Mouse (Mus musculus) MEL (cell line): ENCODE measurements around the gene Mtcl1. TPM values are rescaled to one million over a fixed set of nuclear protein-coding genes. Genes with fewer than 3 reads are reported as not detected.

Source experiments
- DNase-seq: peaks from one replicate; pipeline ENCODE4 v3.0.0; 2011; ENCODE audit warnings: low read depth, low spot score
- H3K27ac ChIP-seq: 2 replicates; pipeline ENCODE4 v1.5.1; 2012; ENCODE audit warnings: low read depth, mild to moderate bottlenecking, control low read depth, low read length, moderate library complexity; ENCODE audit not compliant: control insufficient read depth
- H3K27me3 ChIP-seq, 2 experiments: fragments of 150-350 bp in 1 of 2; sonication (generic) in 1 of 2; 2 replicates each; pipeline ENCODE4 v1.6.1; 2012; ENCODE audit warnings: low read length in 2 of 2, mild to moderate bottlenecking in 2 of 2, improper control_type of control experiment in 1 of 2, moderate library complexity in 1 of 2; ENCODE audit not compliant: insufficient read depth in 2 of 2, control insufficient read depth in 1 of 2
- H3K36me3 ChIP-seq, 2 experiments: 2 replicates each; pipeline ENCODE4 v1.6.1; 2012 to 2014; ENCODE audit warnings: low read length in 2 of 2, improper control_type of control experiment in 1 of 2, inconsistent platforms in 1 of 2, mild to moderate bottlenecking in 1 of 2; ENCODE audit not compliant: insufficient read depth in 2 of 2, control insufficient read depth in 1 of 2
- H3K4me1 ChIP-seq, 2 experiments: fragments of 150-350 bp in 1 of 2; sonication (generic) in 1 of 2; 2 replicates each; pipeline ENCODE4 v1.6.1; 2012; ENCODE audit warnings: low read length in 2 of 2, improper control_type of control experiment in 1 of 2, mild to moderate bottlenecking in 1 of 2; ENCODE audit not compliant: insufficient read depth in 2 of 2, control insufficient read depth in 1 of 2
- H3K4me3 ChIP-seq, 2 experiments: fragments of 150-350 bp in 1 of 2; sonication (generic) in 1 of 2; 2 replicates each; pipeline ENCODE4 v1.5.1; 2012; ENCODE audit warnings: low read depth in 2 of 2, low read length in 2 of 2, mild to moderate bottlenecking in 2 of 2, moderate library complexity in 2 of 2, control low read depth in 1 of 2, improper control_type of control experiment in 1 of 2; ENCODE audit not compliant: control insufficient read depth in 1 of 2, insufficient read depth in 1 of 2
- H3K79me2 ChIP-seq: 2 replicates; pipeline ENCODE4 v1.6.1; 2012; ENCODE audit warnings: mild to moderate bottlenecking, low read length, moderate library complexity; ENCODE audit not compliant: control insufficient read depth, poor library complexity, insufficient read depth
- H3K9ac ChIP-seq: 2 replicates; pipeline ENCODE4 v1.6.1; 2012; ENCODE audit warnings: low read depth, mild to moderate bottlenecking, control low read depth, low read length, moderate library complexity; ENCODE audit not compliant: control insufficient read depth, poor library complexity, severe bottlenecking
- H3K9me3 ChIP-seq: fragments of 150-350 bp; sonication (generic); replicated peaks from 2 replicates; pipeline ENCODE4 v1.6.1; 2012; ENCODE audit warnings: mild to moderate bottlenecking, low read length, improper control_type of control experiment, moderate library complexity; ENCODE audit not compliant: insufficient read depth
- BHLHE40 ChIP-seq: IDR thresholded peaks from 2 replicates; pipeline ENCODE4 v1.6.1; 2012; ENCODE audit warnings: low read depth, mild to moderate bottlenecking, inconsistent platforms, low read length, improper control_type of control experiment, borderline replicate concordance
- CHD2 ChIP-seq: IDR thresholded peaks from 2 replicates; pipeline ENCODE4 v1.6.1; 2011; ENCODE audit warnings: low read length, improper control_type of control experiment
- CTCF ChIP-seq, 3 experiments: IDR thresholded peaks in 2 of 3; conservative IDR thresholded peaks in 1 of 3; 2 replicates each; pipeline ENCODE4 v1.5.1; 2011 to 2012; ENCODE audit warnings: low read length in 3 of 3, low read depth in 2 of 3, mild to moderate bottlenecking in 2 of 3, improper control_type of control experiment in 1 of 3, inconsistent platforms in 1 of 3, mixed read lengths in 1 of 3, moderate library complexity in 1 of 3; ENCODE audit not compliant: control insufficient read depth in 1 of 3, insufficient read depth in 1 of 3, poor library complexity in 1 of 3, severe bottlenecking in 1 of 3
- EP300 ChIP-seq, 2 experiments: IDR thresholded peaks; 2 replicates each; pipeline ENCODE4 v1.6.1; 2011; ENCODE audit warnings: improper control_type of control experiment in 2 of 2, low read length in 2 of 2, low read depth in 1 of 2, mild to moderate bottlenecking in 1 of 2
- ETS1 ChIP-seq: IDR thresholded peaks from 2 replicates; pipeline ENCODE4 v1.6.1; 2012; ENCODE audit warnings: low read depth, mild to moderate bottlenecking, inconsistent platforms, low read length, improper control_type of control experiment, moderate library complexity
- GABPA ChIP-seq: IDR thresholded peaks from 2 replicates; pipeline ENCODE4 v1.6.1; 2012; ENCODE audit warnings: low read depth, mild to moderate bottlenecking, inconsistent platforms, low read length, improper control_type of control experiment, moderate library complexity
- JUND ChIP-seq: IDR thresholded peaks from 2 replicates; pipeline ENCODE4 v1.6.1; 2011; ENCODE audit warnings: low read depth, mild to moderate bottlenecking, improper control_type of control experiment, low read length
- MAFK ChIP-seq: IDR thresholded peaks from 2 replicates; pipeline ENCODE4 v1.6.1; 2011; ENCODE audit warnings: low read depth, mild to moderate bottlenecking, low read length, improper control_type of control experiment, borderline replicate concordance
- MAX ChIP-seq: IDR thresholded peaks from 2 replicates; pipeline ENCODE4 v1.6.1; 2011; ENCODE audit warnings: low read length, improper control_type of control experiment
- MAZ ChIP-seq: IDR thresholded peaks from 2 replicates; pipeline ENCODE4 v1.6.1; 2012; ENCODE audit warnings: low read depth, mild to moderate bottlenecking, inconsistent platforms, low read length, improper control_type of control experiment
- MXI1 ChIP-seq: IDR thresholded peaks from 2 replicates; pipeline ENCODE4 v1.6.1; 2011; ENCODE audit warnings: mild to moderate bottlenecking, low read depth, low read length, improper control_type of control experiment
- MYB ChIP-seq: IDR thresholded peaks from 2 replicates; pipeline ENCODE4 v1.6.1; 2011; ENCODE audit warnings: mild to moderate bottlenecking, low read depth, low read length, improper control_type of control experiment
- MYC ChIP-seq: IDR thresholded peaks from 2 replicates; pipeline ENCODE4 v1.6.1; 2011; ENCODE audit warnings: low read depth, mild to moderate bottlenecking, low read length, improper control_type of control experiment, moderate library complexity
- NELFE ChIP-seq: IDR thresholded peaks from 2 replicates; pipeline ENCODE4 v1.6.1; 2011; ENCODE audit warnings: low read depth, low read length, improper control_type of control experiment
- NRF1 ChIP-seq: IDR thresholded peaks from 2 replicates; pipeline ENCODE4 v1.6.1; 2014; ENCODE audit warnings: low read depth, mild to moderate bottlenecking, inconsistent platforms, low read length, improper control_type of control experiment, moderate library complexity; ENCODE audit not compliant: poor library complexity, insufficient read depth, severe bottlenecking
- POLR2A ChIP-seq, 2 experiments: IDR thresholded peaks; 2 replicates each; pipeline ENCODE4 v1.6.1; 2011 to 2012; ENCODE audit warnings: low read length in 2 of 2, mild to moderate bottlenecking in 2 of 2, control low read depth in 1 of 2, improper control_type of control experiment in 1 of 2, low read depth in 1 of 2, moderate library complexity in 1 of 2; ENCODE audit not compliant: control insufficient read depth in 1 of 2, insufficient read depth in 1 of 2, poor library complexity in 1 of 2
- POLR2AphosphoS2 ChIP-seq: IDR thresholded peaks from 2 replicates; pipeline ENCODE4 v1.6.1; 2011; ENCODE audit warnings: low read length, improper control_type of control experiment
- RAD21 ChIP-seq: IDR thresholded peaks from 2 replicates; pipeline ENCODE4 v1.6.1; 2011; ENCODE audit warnings: mild to moderate bottlenecking, low read depth, low read length, improper control_type of control experiment
- RCOR1 ChIP-seq: IDR thresholded peaks from 2 replicates; pipeline ENCODE4 v1.6.1; 2012; ENCODE audit warnings: low read depth, mild to moderate bottlenecking, inconsistent platforms, low read length, improper control_type of control experiment
- TBP ChIP-seq: IDR thresholded peaks from 2 replicates; pipeline ENCODE4 v1.8.0; 2011; ENCODE audit warnings: low read depth, low read length, improper control_type of control experiment
- TCF12 ChIP-seq: IDR thresholded peaks from 2 replicates; pipeline ENCODE4 v1.6.1; 2014; ENCODE audit warnings: low read depth, mild to moderate bottlenecking, inconsistent platforms, low read length, improper control_type of control experiment, moderate library complexity
- UBTF ChIP-seq: IDR thresholded peaks from 2 replicates; pipeline ENCODE4 v1.6.1; 2012; ENCODE audit warnings: low read depth, mild to moderate bottlenecking, inconsistent platforms, low read length, improper control_type of control experiment, moderate library complexity, borderline replicate concordance; ENCODE audit not compliant: insufficient read depth
- USF2 ChIP-seq, 2 experiments: IDR thresholded peaks; 2 replicates each; pipeline ENCODE4 v1.6.1; 2011 to 2012; ENCODE audit warnings: improper control_type of control experiment in 2 of 2, low read length in 2 of 2, borderline replicate concordance in 1 of 2, inconsistent platforms in 1 of 2, low read depth in 1 of 2, mild to moderate bottlenecking in 1 of 2; ENCODE audit not compliant: insufficient read depth in 1 of 2
- ZMIZ1 ChIP-seq: IDR thresholded peaks from 2 replicates; pipeline ENCODE4 v1.6.1; 2012; ENCODE audit warnings: low read depth, mild to moderate bottlenecking, inconsistent platforms, low read length, improper control_type of control experiment, moderate library complexity
- ZNF384 ChIP-seq: IDR thresholded peaks from 2 replicates; pipeline ENCODE4 v1.6.1; 2012; ENCODE audit warnings: low read depth, mild to moderate bottlenecking, inconsistent platforms, low read length, improper control_type of control experiment
- polyA plus RNA-seq, 2 experiments: library from polyadenylated mRNA; stranded (reverse) in 1 of 2; unstranded in 1 of 2; fragments of >175 nt in 1 of 2; fragments of >200 nt in 1 of 2; gene quantifications; 2 replicates each; pipeline versions ENCODE4 v1.2.1 to v1.2.4; 2012; ENCODE audit warnings: low replicate concordance in 2 of 2, low read depth in 1 of 2; ENCODE audit not compliant: insufficient read length in 2 of 2, insufficient read depth in 1 of 2, missing spikeins in 1 of 2
- total RNA-seq: library from RNA; depleted of rRNA; stranded (reverse); fragments of 300-350 nt; gene quantifications from 2 replicates; pipeline ENCODE4 v1.2.3, GENCODE M21; 2012

The Mtcl1 gene
- total and polyA plus RNA-seq, 3 experiments = not detected

DNA sequence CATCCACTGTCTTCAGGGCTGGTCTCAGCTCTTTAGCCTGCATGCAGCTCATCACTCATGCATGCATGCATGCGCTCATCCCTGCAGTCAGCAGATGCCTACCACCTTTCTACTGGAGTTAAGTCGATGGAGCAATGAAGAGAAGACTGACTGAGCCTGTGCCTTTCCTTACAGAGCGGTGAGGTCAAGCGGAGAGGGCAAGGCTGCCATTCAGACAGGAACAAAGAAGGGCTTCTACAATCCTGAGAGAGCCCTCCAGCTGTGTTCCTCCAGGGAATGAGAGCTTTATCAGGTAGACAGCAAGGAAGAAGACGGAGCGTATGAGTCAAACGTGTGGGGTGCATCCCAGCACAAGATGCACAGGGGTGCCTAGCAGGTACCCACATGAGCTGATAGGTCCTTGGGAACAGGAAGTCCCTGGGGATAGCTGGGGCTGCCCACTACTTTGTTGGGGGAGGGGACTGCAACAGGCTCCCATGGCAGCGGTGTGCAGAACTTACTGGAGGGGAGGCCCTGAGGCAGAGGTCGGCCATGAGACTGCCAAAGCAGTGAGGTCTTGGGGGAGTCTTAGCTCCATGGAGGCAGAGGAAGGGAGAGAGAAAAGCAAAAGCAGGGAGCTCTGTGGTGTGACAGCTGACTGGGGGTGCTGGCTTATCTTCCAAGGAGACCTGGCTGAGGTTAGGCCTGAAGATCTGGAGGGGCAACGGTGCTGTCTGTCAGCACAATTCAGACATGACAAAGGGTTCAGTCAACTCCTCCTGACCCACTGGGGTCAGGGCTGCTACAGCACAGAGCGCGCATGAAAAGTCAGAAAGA lies 37.2 kb downstream of the Mtcl1 start:
- Histone ChIP-seq H3K27me3 (no peaks in the 10 kb centered on the region), H3K36me3 (no peaks in the 10 kb centered on the region), H3K79me2 (no peaks in the 10 kb centered on the region), H3K4me3 (no peak overlapping the region), H3K9me3 (no peaks in the 10 kb centered on the region), H3K27ac (no peak overlapping the region), H3K9ac (no peak overlapping the region), H3K4me1 (no peaks in the 10 kb centered on the region)
- no peak for TF ChIP-seq TBP
- TF ChIP-seq MXI1 = no peak
- no peak for TF ChIP-seq RAD21
- no peak for TF ChIP-seq EP300 (IDR thresholded peaks at IDR 0.05; ENCODE audit: low read depth in 1 of 2, low read length in 2 of 2)
- no peak for TF ChIP-seq POLR2AphosphoS2
- no peak for TF ChIP-seq MYC
- no peak for TF ChIP-seq GABPA
- TF ChIP-seq NELFE = no peak
- TF ChIP-seq MAZ = no peak
- TF ChIP-seq TCF12 = no peak
- TF ChIP-seq MAX = no peak
- no peak for TF ChIP-seq MAFK
- no peak for TF ChIP-seq ZNF384
- TF ChIP-seq POLR2A (IDR thresholded peaks at IDR 0.05; ENCODE audit: control insufficient read depth in 1 of 2, insufficient read depth in 1 of 2, low read depth in 1 of 2, low read length in 2 of 2, poor library complexity in 1 of 2) = no peak
- TF ChIP-seq CHD2 = no peak
- no peak for TF ChIP-seq NRF1
- TF ChIP-seq JUND = no peak
- TF ChIP-seq ETS1 = no peak
- TF ChIP-seq CTCF (IDR thresholded peaks at IDR 0.05 in 2 of 3, conservative IDR thresholded peaks at IDR 0.05 in 1 of 3; ENCODE audit: control insufficient read depth in 1 of 3, insufficient read depth in 1 of 3, low read depth in 2 of 3, low read length in 3 of 3, poor library complexity in 1 of 3, severe bottlenecking in 1 of 3) = no peak
- no peak for TF ChIP-seq RCOR1
- DNase-seq = no peak

DNA sequence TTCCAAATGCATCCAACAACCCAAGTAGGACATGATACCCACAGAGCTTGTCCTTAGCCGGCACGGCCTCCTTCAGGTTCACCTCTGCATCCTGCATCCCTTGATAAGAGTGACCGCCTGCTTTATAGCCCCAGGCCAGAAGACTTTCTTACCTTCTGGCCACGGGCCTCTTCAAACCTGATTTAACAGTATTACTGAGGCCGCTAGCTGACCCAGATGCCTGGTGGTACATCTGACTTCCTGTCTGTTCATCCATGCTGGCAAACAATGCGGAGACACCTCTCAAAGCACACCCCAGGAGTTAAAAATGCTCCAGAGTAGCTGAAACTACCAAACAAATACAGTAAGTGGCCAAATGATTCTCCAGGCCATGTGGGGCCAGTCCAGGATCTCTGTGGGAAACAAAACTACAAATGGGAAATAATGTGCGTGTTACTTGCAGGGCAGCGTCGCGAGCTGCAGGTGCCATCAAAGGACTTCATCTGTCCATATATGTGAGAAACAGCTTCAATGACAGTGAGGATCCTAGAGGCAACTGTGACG lies 38.6 kb downstream of the Mtcl1 start:
- DNase-seq = no peak
- Histone ChIP-seq H3K36me3 (no peaks in the 10 kb centered on the region), H3K4me3 (no peak overlapping the region), H3K9me3 (no peaks in the 10 kb centered on the region), H3K4me1 (no peaks in the 10 kb centered on the region), H3K27ac (no peak overlapping the region), H3K79me2 (no peaks in the 10 kb centered on the region), H3K27me3 (no peaks in the 10 kb centered on the region), H3K9ac (no peak overlapping the region)
- TF ChIP-seq UBTF (no peak), USF2 (IDR thresholded peaks at IDR 0.05; ENCODE audit: borderline replicate concordance in 1 of 2, insufficient read depth in 1 of 2, low read depth in 1 of 2, low read length in 2 of 2) (no peak), TBP (no peak), RCOR1 (no peak), MYB (no peak), BHLHE40 (no peak), ZMIZ1 (no peak), CHD2 (no peak), EP300 (IDR thresholded peaks at IDR 0.05; ENCODE audit: low read depth in 1 of 2, low read length in 2 of 2) (no peak)
